Mouse (Mus musculus): ENCODE measurements around the gene Commd4. TPM values are rescaled to one million over a fixed set of nuclear protein-coding genes. Genes with fewer than 3 reads are reported as not detected.

Commd4 gene
- 84.2 and 94.1 TPM in 2 replicates for polyA plus RNA-seq (2015; fragmentation: Nextera tagmentation; extraction: Ambion mirVana)

GRCm38 (mm10) chr9:57158013-57158470 is at the start of gene Commd4:
TSS of gene Commd4 (minus strand) at chr9:57158331.

GRCm38 (mm10) chr9:57148144-57148878 is 9.8 kb downstream of the Commd4 start, which contains the start of gene Neil1:
TSS of gene Neil1 (minus strand) at chr9:57148305.

GRCm38 (mm10) chr9:57130577-57131433 is 27.3 kb downstream of the Commd4 start, which contains the start of gene Man2c1:
TSS of gene Man2c1 (plus strand) at chr9:57130690.

Other genes starting within 250 kb of the Commd4 start
- 2.1 and 3.4 TPM in 2 replicates for gene Snx33, start 230.0 kb downstream of the Commd4 start, polyA plus RNA-seq (2015; fragmentation: Nextera tagmentation; extraction: Ambion mirVana)
- gene Imp3, start 220.9 kb downstream of the Commd4 start, polyA plus RNA-seq (2015; fragmentation: Nextera tagmentation; extraction: Ambion mirVana): 90.7 and 95.5 TPM in 2 replicates
- 9.8 and 10.6 TPM in 2 replicates for gene Snupn, start 207.5 kb downstream of the Commd4 start, polyA plus RNA-seq (2015; fragmentation: Nextera tagmentation; extraction: Ambion mirVana)
- gene Ptpn9, start 163.4 kb downstream of the Commd4 start, polyA plus RNA-seq (2015; fragmentation: Nextera tagmentation; extraction: Ambion mirVana): 7.0 and 9.0 TPM in 2 replicates
- 13.6 and 15.4 TPM in 2 replicates for gene Sin3a, start 86.3 kb downstream of the Commd4 start, polyA plus RNA-seq (2015; fragmentation: Nextera tagmentation; extraction: Ambion mirVana)
- 25.3 and 33.2 TPM in 2 replicates for gene Man2c1, start 27.6 kb downstream of the Commd4 start, polyA plus RNA-seq (2015; fragmentation: Nextera tagmentation; extraction: Ambion mirVana)
- gene Neil1, start 10.0 kb downstream of the Commd4 start, polyA plus RNA-seq (2015; fragmentation: Nextera tagmentation; extraction: Ambion mirVana): 3.0 and 4.7 TPM in 2 replicates
- 0.04 TPM in 1 of 2 replicates, not detected in the other for gene Trcg1, start 78.2 kb upstream of the Commd4 start, polyA plus RNA-seq (2015; fragmentation: Nextera tagmentation; extraction: Ambion mirVana)
- 16.2 and 17.1 TPM in 2 replicates for gene 1700017B05Rik, start 104.3 kb upstream of the Commd4 start, polyA plus RNA-seq (2015; fragmentation: Nextera tagmentation; extraction: Ambion mirVana)